Mouse (Mus musculus): Measurements from ENCODE around the gene Gm42517.
A peak's percentile ranks its signal among the peaks of the same experiment; 100 is the strongest.

Gm42517 gene

DNA sequence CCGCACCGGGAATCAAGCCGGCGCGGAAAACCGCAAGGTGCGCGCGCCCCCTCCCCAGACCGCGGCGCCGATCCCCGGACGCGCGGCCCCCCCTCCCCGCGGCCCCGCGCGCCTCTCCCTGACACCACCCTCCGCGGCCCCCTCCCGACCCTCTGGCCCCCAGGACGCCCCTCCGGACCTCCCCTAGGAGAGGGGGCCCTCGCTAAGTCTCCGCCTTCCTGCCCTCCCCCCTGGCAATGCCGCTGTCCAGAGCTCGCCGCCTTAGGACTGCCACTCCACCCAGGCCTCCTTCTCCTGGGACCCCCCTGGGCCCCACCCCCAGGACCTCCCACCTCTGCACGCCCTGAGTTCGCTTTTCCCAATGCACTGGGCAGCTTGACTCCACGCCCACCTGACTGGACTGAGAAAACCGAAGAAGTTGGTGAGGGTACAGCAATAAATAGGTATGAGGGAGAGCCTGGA, at the start of gene Gm42517:
TSS of gene Gm42517 (minus strand) at position 52 of the 462 bp plus-strand sequence.
- ATAC-seq (ENCODE audit: low TSS enrichment), result no peak

DNA sequence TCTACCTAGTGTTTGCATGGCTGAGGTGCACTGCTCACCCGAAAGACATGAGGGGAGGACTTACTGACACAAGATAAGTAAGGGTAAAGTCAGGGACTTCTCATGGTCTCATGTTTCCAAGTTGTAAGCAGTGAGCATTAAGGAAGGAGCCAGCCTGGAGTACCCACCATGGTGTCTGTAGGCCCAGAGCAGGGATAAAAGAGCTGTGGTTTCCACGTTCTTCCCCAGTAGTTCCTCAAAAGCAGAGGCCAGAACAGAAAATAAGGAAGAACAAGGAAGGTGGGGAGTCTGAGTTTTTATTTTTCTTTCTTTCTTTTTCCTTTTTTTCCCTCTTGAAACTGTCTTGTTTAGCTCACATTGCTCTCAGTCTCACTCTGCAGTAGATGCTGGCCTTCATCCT, 47.0 kb upstream of the Gm42517 start:
- no peak for ATAC-seq (ENCODE audit: low TSS enrichment)

DNA sequence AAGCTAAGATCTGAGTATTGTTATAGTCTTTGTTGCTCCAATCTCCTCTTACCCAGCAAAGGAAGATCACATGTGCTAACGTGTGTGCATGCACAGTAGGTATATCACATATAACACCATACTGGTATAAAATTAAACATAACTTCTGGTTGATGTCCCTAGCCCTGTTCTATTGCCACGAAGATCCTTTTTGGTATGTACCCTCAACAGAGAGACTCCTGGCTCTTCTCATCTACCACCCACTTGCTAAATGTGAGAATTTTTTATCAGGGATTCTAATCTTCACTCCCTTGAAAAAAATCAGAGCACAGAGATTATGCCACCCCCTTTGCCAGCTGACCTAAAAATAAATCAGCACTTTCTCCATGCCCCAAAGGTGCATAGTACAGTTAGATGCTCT, 39.3 kb upstream of the Gm42517 start:
- ATAC-seq (ENCODE audit: low TSS enrichment), result peak; percentile 80

GRCm38 (mm10) chr5:108405460-108405859, 37.7 kb upstream of the Gm42517 start:
- no peak for ATAC-seq (ENCODE audit: low TSS enrichment)

GRCm38 (mm10) chr5:108403453-108403852, 35.7 kb upstream of the Gm42517 start:
- no peak for ATAC-seq (ENCODE audit: low TSS enrichment)

DNA sequence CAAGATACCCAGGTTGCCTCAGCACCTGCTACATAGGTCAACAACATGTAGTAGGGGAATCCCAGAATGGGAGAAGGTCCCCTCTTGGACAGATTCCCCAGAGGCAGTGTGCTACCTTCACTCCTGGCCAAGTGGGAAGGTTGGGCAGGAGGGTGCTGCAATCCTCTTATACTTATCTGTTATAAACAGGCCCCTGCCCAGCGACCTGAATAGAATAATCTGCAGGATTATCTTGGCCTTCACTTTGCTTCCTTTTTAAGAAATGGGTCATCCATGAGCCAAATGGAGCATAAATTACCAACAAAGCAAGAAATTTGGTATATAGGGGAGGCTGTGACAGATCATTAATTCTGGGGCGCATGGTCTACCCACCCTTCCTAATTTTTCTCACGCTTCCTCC, 22.0 kb upstream of the Gm42517 start:
- ATAC-seq (ENCODE audit: low TSS enrichment), result no peak

DNA sequence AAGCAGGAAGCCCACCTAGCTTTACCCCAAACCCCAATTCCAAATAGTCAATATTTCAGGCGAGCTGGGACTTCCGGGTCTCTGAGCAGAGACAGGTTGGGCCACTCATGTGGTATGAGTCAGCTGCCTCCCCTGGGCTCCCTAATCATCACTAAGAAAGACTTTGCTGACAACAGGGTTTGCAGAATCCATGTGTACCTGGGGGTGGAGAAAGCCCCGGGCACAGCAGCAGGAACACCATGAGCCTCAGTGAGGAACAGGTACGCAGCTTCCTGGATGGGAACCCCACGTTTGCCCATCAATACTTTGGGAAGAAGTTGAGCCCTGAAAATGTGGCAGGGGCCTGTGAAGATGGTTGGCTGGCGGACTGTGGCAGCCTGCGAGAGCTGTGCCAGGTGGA, 20.5 kb upstream of the Gm42517 start, which contains the start of gene Pde6b:
TSS of gene Pde6b (plus strand) at position 191 of the 400 bp plus-strand sequence.
- ATAC-seq (ENCODE audit: low TSS enrichment), result no peak

DNA sequence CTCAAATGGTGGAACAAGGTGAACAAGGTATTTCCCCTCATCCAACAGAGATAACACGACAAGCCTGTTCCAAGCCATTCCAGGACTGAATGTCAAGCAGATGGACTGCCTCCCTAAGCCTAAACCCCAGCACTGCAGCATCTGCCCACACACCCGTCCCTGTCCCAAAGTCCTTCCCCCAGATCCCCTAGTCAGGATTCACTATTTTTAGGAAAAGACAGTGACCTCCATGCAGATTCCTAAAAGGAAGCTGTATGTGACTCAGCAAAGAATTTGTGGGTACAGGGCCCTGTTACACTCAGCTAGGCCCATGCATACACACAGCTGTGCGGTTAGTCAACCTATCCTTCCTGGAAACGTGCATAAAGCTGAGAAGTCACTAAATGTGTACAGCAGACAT, 18.7 kb upstream of the Gm42517 start:
- peak; percentile 45 for ATAC-seq (ENCODE audit: low TSS enrichment)

DNA sequence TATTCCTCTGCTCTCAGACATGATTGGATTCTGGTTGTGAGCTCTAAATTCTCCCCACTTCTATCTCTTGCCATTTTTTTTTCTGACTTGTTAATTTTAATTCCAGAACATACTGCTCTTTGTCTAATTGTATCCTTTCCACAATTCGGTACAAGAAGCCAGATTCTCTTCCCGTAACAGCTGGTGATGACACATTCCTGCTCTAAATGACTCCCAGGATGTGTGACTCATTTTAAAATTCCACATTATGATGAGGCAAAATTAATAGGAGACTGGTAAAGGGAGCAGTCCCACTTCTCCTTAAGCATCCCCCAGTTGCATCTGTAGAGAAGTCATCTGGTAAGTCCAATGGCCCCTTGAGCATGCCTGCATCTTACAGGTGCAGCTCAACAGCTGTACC, 17.9 kb upstream of the Gm42517 start:
- peak; percentile 80 for ATAC-seq (ENCODE audit: low TSS enrichment)

DNA sequence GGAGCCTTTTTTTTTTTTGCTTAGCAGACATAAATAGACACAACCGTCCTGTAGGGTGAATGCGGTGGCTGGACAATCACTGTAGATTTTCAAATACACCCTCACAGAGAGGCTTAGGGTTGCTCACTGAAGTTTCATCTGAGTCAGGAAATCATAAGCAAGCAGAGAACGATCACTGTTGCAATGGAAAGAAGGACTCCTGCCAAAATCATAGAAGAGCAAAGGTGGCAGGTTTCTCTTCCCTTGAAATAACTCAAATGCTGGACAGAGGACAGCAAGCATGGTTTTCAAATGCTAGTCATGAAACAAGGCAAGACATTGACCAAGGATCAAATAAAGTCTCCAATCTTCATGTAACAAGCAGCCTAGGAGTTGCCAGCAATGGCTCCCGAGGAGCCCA, 10.6 kb upstream of the Gm42517 start:
- ATAC-seq (ENCODE audit: low TSS enrichment), result no peak

DNA sequence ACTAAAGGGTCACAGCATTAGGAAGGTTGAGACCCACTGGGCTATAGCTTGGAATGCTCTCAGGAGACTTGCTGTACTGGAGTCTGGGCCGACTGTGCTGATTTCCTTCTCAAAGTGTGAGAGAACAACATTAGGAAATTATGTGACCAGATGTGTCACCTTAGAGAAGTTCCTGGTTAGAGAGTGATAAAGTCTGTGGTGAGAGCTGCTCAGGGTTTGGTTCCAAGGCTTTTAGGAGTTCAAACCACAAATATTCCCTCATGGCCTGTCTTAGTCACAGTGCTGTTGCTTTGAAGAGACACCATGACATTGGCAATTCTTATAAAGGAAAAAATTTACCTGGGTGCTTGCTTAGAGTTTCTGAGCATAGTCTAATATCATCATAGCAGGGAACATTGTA, 8.3 kb upstream of the Gm42517 start:
- no peak for ATAC-seq (ENCODE audit: low TSS enrichment)

GRCm38 (mm10) chr5:108374079-108374478, 6.4 kb upstream of the Gm42517 start:
- ATAC-seq (ENCODE audit: low TSS enrichment), result no peak

- ATAC-seq (ENCODE audit: low TSS enrichment), result no peak
Measured at GRCm38 (mm10) chr5:108369964-108370363, 2.2 kb upstream of the Gm42517 start.

DNA sequence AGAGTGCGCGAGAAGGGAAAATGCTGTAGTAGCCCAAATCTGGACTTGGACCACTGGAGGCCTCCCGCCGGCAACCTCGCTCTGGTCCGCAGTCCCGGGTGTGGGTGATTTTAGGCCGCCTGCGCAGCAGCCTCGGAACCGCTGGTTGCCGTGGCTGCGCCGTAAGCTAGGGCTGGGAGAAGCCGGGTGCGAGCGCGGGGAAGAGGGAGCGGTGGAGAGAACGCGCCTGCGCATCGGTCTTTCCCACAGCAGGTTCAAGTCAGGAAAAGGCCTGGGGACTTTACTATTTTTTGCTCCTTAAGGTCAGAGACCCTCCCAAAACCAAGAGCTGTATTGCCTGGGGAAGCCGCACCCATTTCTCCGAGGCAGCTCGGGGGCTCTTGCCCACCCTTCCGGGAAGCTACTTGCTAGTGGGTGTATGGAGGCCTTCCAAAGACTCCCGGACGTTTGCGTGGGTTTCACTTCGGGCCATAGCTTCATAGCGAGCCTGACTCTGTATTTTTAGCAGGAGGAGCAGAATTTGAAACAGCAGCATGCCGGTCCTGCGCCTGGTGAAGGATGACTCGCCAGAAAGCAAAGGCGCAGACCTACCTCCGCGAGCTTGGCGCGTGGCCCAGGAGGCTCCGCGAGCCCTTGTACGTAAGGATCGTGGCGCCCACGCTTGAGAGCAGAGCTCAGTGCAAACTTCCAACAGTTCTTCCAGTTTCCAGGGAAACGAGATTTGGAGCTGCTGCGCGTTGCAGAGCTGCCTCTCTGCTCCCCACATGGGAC, 1.3 kb upstream of the Gm42517 start:
- peak; percentile 53 for ATAC-seq (ENCODE audit: low TSS enrichment)

GRCm38 (mm10) chr5:108368446-108368845, 724 bp upstream of the Gm42517 start:
- ATAC-seq (ENCODE audit: low TSS enrichment), result peak; percentile 11; the same call in 1 of the 2 replicates

- 0 out of 2 replicates have a peak, but pooled peaks have one; percentile 5 for ATAC-seq (ENCODE audit: low TSS enrichment)
Measured at GRCm38 (mm10) chr5:108366984-108367841, 509 bp downstream of the Gm42517 start.

DNA sequence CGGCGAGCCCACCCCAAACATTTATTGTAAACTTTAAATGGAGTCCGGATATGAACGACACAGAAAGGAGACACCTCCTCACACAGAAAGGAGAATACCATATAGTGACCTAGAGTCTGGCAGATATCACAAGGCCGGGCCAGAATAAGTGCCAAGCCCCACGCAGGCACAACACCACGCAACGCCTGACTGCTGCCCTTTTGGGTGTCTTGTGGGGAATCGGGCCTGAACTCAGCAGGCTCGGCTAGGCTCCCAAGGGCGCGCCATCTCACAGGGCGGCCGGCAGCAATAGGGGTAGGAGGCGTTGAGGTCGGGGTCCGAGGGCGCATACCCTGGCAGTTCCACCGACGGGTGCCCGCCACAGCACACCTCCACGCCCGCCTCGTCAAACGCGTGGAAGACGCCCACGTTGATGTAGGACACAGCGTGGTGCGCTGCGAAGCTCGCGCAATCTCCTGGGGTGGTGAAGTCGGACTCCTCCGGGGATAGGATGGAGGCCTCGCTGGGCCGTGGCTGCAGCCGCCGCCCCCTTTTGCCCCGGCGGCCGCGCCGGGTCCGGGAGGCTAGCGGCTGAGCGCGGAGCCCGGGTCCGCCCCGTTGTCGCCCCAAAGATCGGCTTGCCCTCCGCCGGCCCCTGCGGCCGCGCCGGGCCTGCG, 1.3 kb downstream of the Gm42517 start:
- no peak for ATAC-seq (ENCODE audit: low TSS enrichment)

GRCm38 (mm10) chr5:108362330-108362729, 5.4 kb downstream of the Gm42517 start:
- no peak for ATAC-seq (ENCODE audit: low TSS enrichment)

- no peak for ATAC-seq (ENCODE audit: low TSS enrichment)
Measured at GRCm38 (mm10) chr5:108360211-108360610, 7.5 kb downstream of the Gm42517 start.

GRCm38 (mm10) chr5:108359491-108359890, 8.2 kb downstream of the Gm42517 start:
- peak; percentile 79 for ATAC-seq (ENCODE audit: low TSS enrichment)

DNA sequence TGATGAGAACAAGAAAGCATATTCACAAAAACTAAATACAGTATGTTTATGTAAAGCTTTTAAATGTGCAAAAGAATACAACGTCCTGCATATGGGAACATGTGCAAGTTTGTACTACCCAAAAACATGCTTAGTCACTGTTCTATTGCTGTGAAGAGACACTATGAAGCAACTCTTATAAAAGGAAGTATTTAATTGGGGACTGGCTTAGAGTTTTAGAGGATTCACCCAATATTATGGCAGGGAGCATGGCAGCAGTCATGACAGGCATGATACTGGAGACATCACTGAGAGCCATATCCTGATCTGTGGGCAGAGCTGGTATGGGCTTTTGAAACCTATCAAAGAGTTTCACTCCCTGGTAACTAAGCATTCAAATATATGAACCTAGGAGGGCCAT, 9.9 kb downstream of the Gm42517 start:
- no peak for ATAC-seq (ENCODE audit: low TSS enrichment)

GRCm38 (mm10) chr5:108354056-108354455, 13.7 kb downstream of the Gm42517 start:
- no peak for ATAC-seq (ENCODE audit: low TSS enrichment)

Measured in frontal cortex, adult (tissue).